Mouse (Mus musculus): ENCODE measurements around the gene Mpp3. TPM values are rescaled to one million over a fixed set of nuclear protein-coding genes. Genes with fewer than 3 reads are reported as not detected.

Mpp3 gene
- polyA plus RNA-seq, 1 experiment: not detected

GRCm38 (mm10) chr11:102016136-102016535 lies 12.1 kb downstream of the Mpp3 start:
- H3K27ac ChIP-seq (ENCODE audit: control insufficient read depth, insufficient read depth, low read depth, low read length, poor library complexity): no peak overlapping the region
- WGBS: 69% methylated on average over 1 of the region's 1 CpGs
- TF ChIP-seq CTCF (IDR thresholded peaks at IDR 0.05; ENCODE audit: control insufficient read depth, insufficient read depth, low read length) (no peak), POLR2A (IDR thresholded peaks at IDR 0.05; ENCODE audit: borderline replicate concordance, control insufficient read depth, low read depth, low read length) (no peak)

GRCm38 (mm10) chr11:102015472-102015871 lies 12.8 kb downstream of the Mpp3 start:
- Histone ChIP-seq H3K27ac (ENCODE audit: control insufficient read depth, insufficient read depth, low read depth, low read length, poor library complexity) (no peak overlapping the region), H3K4me1 (ENCODE audit: control insufficient read depth, insufficient read depth, low read length) (no peaks in the 10 kb centered on the region), H3K4me3 (replicated peaks; ENCODE audit: control insufficient read depth, low read depth, low read length) (no peak overlapping the region)
- 54% methylated on average over 6 of the region's 6 CpGs for WGBS
- TF ChIP-seq CTCF (IDR thresholded peaks at IDR 0.05; ENCODE audit: control insufficient read depth, insufficient read depth, low read length) (no peak), POLR2A (IDR thresholded peaks at IDR 0.05; ENCODE audit: borderline replicate concordance, control insufficient read depth, low read depth, low read length) (no peak)

More at GRCm38 (mm10) chr11:102016136-102016535, 12.1 kb downstream of the Mpp3 start:
- Histone ChIP-seq H3K4me1 (ENCODE audit: control insufficient read depth, insufficient read depth, low read length) (no peaks in the 10 kb centered on the region), H3K4me3 (replicated peaks; ENCODE audit: control insufficient read depth, low read depth, low read length) (no peak overlapping the region)

GRCm38 (mm10) chr11:102013201-102013600 lies 15.1 kb downstream of the Mpp3 start:
- Histone ChIP-seq H3K4me1 (ENCODE audit: control insufficient read depth, insufficient read depth, low read length) (no peaks in the 10 kb centered on the region), H3K27ac (ENCODE audit: control insufficient read depth, insufficient read depth, low read depth, low read length, poor library complexity) (no peak overlapping the region), H3K4me3 (replicated peaks; ENCODE audit: control insufficient read depth, low read depth, low read length) (no peak overlapping the region)
- TF ChIP-seq POLR2A (IDR thresholded peaks at IDR 0.05; ENCODE audit: borderline replicate concordance, control insufficient read depth, low read depth, low read length): no peak
- TF ChIP-seq CTCF (IDR thresholded peaks at IDR 0.05; ENCODE audit: control insufficient read depth, insufficient read depth, low read length): no peak
- 82% methylated on average over 8 of the region's 8 CpGs for WGBS

GRCm38 (mm10) chr11:102011510-102011909 lies 16.8 kb downstream of the Mpp3 start:
- H3K4me1 ChIP-seq (ENCODE audit: control insufficient read depth, insufficient read depth, low read length): no peaks in the 10 kb centered on the region
- no peak overlapping the region for H3K4me3 ChIP-seq (replicated peaks; ENCODE audit: control insufficient read depth, low read depth, low read length)
- no peak overlapping the region for H3K27ac ChIP-seq (ENCODE audit: control insufficient read depth, insufficient read depth, low read depth, low read length, poor library complexity)
- TF ChIP-seq POLR2A (IDR thresholded peaks at IDR 0.05; ENCODE audit: borderline replicate concordance, control insufficient read depth, low read depth, low read length) (no peak), CTCF (IDR thresholded peaks at IDR 0.05; ENCODE audit: control insufficient read depth, insufficient read depth, low read length) (no peak)
- WGBS: 85% methylated on average over 8 of the region's 8 CpGs

GRCm38 (mm10) chr11:102010140-102010539 lies 18.1 kb downstream of the Mpp3 start:
- 86% methylated on average over 13 of the region's 13 CpGs for WGBS
- H3K4me3 ChIP-seq (replicated peaks; ENCODE audit: control insufficient read depth, low read depth, low read length): no peak overlapping the region
- H3K27ac ChIP-seq (ENCODE audit: control insufficient read depth, insufficient read depth, low read depth, low read length, poor library complexity): no peak overlapping the region
- TF ChIP-seq POLR2A (IDR thresholded peaks at IDR 0.05; ENCODE audit: borderline replicate concordance, control insufficient read depth, low read depth, low read length) (no peak), CTCF (IDR thresholded peaks at IDR 0.05; ENCODE audit: control insufficient read depth, insufficient read depth, low read length) (no peak)
- no peaks in the 10 kb centered on the region for H3K4me1 ChIP-seq (ENCODE audit: control insufficient read depth, insufficient read depth, low read length)

GRCm38 (mm10) chr11:102008954-102009637 lies 19.2 kb downstream of the Mpp3 start:
- Histone ChIP-seq H3K4me3 (replicated peaks; ENCODE audit: control insufficient read depth, low read depth, low read length) (no peak overlapping the region), H3K27ac (ENCODE audit: control insufficient read depth, insufficient read depth, low read depth, low read length, poor library complexity) (no peak overlapping the region), H3K4me1 (ENCODE audit: control insufficient read depth, insufficient read depth, low read length) (no peaks in the 10 kb centered on the region)
- no peak for TF ChIP-seq POLR2A (IDR thresholded peaks at IDR 0.05; ENCODE audit: borderline replicate concordance, control insufficient read depth, low read depth, low read length)
- no peak for TF ChIP-seq CTCF (IDR thresholded peaks at IDR 0.05; ENCODE audit: control insufficient read depth, insufficient read depth, low read length)
- 66% methylated on average over 15 of the region's 15 CpGs for WGBS

GRCm38 (mm10) chr11:102008372-102008771 lies 19.9 kb downstream of the Mpp3 start:
- no peak overlapping the region for H3K4me3 ChIP-seq (replicated peaks; ENCODE audit: control insufficient read depth, low read depth, low read length)
- TF ChIP-seq CTCF (IDR thresholded peaks at IDR 0.05; ENCODE audit: control insufficient read depth, insufficient read depth, low read length) (no peak), POLR2A (IDR thresholded peaks at IDR 0.05; ENCODE audit: borderline replicate concordance, control insufficient read depth, low read depth, low read length) (no peak)
- 78% methylated on average over 8 of the region's 8 CpGs for WGBS
- no peaks in the 10 kb centered on the region for H3K4me1 ChIP-seq (ENCODE audit: control insufficient read depth, insufficient read depth, low read length)
- no peak overlapping the region for H3K27ac ChIP-seq (ENCODE audit: control insufficient read depth, insufficient read depth, low read depth, low read length, poor library complexity)

GRCm38 (mm10) chr11:102006688-102007087 lies 21.6 kb downstream of the Mpp3 start:
- no peak overlapping the region for H3K4me3 ChIP-seq (replicated peaks; ENCODE audit: control insufficient read depth, low read depth, low read length)
- no peak overlapping the region for H3K27ac ChIP-seq (ENCODE audit: control insufficient read depth, insufficient read depth, low read depth, low read length, poor library complexity)
- H3K4me1 ChIP-seq (ENCODE audit: control insufficient read depth, insufficient read depth, low read length): no peaks in the 10 kb centered on the region
- WGBS: 79% methylated on average over 5 of the region's 5 CpGs
- TF ChIP-seq POLR2A (IDR thresholded peaks at IDR 0.05; ENCODE audit: borderline replicate concordance, control insufficient read depth, low read depth, low read length): no peak
- TF ChIP-seq CTCF (IDR thresholded peaks at IDR 0.05; ENCODE audit: control insufficient read depth, insufficient read depth, low read length): no peak
